Mouse (Mus musculus): Measurements from ENCODE around the gene Phc2.

Gene Phc2

DNA sequence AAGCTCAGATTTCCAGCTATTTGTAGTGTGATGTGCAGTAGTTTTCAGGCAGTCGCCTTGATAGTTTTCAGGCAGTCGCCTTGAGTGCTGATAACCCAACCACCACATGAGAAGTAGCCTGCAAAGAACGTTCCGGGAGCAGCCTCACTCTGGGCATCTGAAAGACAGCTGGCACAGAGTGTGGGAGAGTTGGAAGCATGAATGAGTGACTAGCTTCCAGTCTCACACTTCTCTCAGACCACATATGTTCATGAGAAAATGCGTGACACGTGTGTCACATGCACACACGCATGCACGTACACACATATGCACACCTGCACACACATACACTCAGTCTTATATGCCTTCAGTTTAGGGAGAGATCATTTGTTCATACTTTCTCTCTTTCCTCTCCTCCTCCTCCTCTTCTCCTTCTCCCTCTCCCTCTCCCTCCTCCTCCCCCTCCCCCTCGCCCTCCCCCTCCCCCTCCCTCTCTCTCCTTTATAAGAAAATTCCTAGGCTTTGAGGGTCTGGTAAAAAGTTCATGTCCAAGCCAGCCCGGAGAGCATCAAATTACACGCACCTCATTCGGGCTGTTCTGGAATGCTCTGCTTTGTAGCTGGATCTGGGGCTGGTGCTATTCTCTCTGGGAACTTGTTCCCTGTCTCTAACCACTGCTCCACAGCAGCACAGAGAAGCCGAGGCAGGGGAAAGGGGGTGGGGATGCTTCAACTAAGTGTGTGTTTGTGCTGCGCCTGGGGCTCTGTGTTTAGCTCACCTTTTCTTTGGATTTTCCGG lies 37.8 kb downstream of the Phc2 start:
- DNase-seq: no peak

DNA sequence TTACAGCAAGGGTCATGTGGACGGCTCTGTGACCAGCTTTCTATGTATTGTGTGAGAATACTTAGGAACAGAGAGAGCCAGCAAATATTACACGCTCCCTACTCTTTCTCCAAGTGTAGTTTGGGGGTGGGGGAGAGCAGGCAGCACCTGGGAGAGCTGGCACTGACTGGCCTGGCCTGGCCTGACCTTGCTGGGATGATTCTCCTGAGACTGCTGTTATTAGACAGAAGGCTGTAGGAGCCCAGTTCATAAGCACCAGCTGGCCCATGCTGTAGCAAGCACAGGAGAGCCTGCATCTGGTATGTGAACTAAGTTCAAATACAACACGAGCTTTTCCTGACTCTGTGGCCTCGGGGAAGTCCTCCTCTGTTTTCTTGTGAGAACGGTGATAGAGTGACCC lies 38.7 kb downstream of the Phc2 start:
- no peak for DNase-seq

DNA sequence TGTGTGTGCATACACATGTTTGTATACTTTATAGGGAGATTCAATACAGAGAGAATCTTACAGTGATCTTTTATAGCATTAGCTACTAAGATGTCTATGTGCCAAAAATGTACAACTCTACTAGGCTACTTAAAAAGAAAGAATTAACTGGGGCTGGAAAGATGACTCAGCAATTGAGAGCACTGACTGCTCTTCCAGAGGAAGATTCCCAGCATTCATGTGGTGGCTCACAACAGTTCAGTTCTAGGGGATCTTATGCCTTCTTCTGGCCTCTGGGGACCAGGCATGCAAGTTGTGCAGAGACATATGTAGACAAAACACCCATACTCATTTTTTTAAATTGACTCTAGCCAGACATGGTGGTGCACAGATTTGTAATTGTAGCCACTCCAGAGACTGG lies 39.8 kb downstream of the Phc2 start:
- no peak for DNase-seq

DNA sequence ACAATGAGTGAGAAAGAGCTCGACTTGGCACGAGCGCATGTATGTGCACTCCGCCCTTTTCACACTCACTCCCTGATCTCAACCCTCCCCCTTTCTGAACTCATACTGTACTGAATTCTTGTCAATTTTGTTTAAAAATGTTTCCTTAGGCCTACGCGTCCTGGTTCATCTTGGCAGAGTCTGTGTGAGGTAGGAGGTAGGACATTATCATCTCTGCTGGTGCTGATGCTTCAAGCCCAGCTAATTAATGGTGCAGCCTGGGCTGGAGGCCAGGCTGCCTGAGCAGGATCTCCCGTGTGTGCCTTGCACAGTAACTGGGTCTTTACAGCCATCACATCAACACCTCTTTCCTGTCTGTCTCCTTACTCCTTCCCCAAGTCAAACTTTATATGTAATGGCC lies 40.6 kb downstream of the Phc2 start:
- no peak for DNase-seq

- peak; percentile 21 for DNase-seq
Measured at GRCm38 (mm10) chr4:128698011-128698861, 43.7 kb downstream of the Phc2 start.

GRCm38 (mm10) chr4:128699916-128700315 lies 45.4 kb downstream of the Phc2 start:
- no peak for DNase-seq

- no peak for DNase-seq
Measured at GRCm38 (mm10) chr4:128700543-128700942, 46.0 kb downstream of the Phc2 start.

DNA sequence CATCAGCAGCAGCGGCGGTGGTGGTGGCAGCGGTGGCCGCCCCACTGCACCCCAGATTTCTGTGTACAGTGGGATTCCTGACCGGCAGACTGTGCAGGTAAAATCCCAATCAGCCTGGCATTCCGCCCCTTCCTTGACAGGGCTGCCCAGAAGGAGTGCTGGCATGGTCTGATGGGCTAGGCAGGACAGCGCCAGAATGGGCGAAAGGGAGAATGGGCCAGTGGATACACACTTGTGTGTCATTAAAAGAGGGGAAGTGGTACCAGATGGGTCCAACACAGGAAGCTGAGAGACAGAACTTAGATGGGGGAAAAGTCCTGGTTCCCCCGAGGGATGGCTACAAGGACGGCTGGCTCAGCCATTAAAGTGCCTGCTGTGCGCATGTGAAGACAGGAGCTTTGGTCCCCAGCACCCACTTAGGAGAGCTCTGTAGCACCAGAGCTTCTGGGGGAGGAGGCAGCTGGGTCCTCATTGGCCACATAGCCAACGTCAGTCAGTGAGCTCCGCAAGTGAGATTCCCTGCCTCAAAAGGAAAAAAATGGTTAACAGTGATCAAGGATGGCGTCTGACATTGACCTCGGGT lies 50.7 kb downstream of the Phc2 start:
- DNase-seq: no peak

GRCm38 (mm10) chr4:128706626-128707025 lies 52.1 kb downstream of the Phc2 start:
- no peak for DNase-seq

- no peak for DNase-seq
Measured at GRCm38 (mm10) chr4:128707384-128707783, 52.9 kb downstream of the Phc2 start.

DNA sequence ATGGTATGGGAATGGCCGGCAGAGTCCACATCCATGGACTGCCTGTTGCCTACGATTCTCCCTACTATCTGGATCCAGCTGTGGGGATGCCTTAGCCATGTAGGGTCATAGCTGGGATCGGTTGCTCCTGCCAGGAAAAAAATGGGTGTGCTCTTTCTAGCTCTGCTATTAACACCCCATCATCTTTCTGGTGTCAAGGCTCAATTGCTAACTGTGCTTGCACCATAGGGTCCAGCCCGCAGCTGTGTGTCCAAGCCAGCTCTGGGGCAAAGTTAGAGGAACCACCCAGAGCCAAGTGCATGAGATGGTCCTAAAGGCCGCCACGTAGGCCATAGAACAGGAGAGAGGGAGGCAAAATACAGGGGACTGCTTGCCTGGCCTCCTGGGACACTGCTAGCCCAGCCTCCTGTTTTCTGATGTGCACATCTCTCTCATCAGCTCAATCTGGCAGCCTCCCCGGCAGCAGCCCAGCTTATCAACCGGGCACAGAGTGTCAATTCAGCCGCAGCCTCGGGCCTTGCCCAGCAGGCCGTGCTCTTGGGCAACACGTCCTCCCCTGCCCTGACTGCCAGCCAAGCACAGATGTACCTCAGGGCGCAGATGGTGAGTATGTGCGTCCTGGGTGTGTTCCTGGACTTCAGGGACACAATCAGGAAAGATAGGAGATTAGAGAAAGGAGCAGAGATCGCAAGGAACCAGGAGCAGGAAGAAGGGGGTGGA lies 54.7 kb downstream of the Phc2 start:
- no peak for DNase-seq

GRCm38 (mm10) chr4:128709781-128710166 lies 55.3 kb downstream of the Phc2 start:
- no peak for DNase-seq

DNA sequence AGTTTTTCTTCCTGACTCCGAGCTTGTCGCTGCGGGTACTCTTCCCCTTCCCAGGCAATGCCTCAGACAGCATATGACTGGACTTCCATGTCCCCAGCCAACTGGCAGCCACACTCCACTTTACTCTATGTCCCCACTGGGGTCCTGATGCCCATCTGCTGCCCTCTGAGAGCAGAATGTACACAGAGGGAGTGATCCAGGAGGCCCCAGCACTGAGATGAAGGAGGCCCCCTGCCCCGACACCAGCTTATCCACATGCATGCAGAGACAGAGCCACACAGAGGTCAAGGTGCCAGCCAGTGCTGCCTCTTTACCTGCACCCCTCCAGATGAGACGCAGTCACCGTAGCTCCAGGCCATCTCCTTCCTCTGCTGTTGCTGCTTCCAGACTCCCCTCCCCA lies 55.8 kb downstream of the Phc2 start:
- DNase-seq: no peak

DNA sequence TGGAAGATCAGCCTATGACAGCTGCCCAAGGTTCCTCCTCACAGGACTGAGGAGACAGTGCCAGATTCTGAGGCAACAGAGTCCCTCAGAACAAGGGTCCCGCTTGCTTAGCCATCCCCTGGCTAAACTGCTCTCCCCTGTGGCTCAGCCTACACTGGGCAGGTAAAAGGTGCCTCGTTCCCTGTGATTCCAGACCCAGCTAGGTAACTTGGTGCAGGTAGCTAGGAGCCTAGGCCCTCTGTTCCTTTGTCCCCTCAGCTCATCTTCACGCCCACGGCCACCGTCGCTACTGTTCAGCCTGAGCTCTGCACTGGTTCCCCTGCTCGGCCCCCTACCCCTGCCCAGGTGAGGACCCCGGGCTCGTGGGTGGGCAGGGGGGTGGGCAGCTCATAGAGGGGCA lies 56.3 kb downstream of the Phc2 start:
- DNase-seq: no peak

DNA sequence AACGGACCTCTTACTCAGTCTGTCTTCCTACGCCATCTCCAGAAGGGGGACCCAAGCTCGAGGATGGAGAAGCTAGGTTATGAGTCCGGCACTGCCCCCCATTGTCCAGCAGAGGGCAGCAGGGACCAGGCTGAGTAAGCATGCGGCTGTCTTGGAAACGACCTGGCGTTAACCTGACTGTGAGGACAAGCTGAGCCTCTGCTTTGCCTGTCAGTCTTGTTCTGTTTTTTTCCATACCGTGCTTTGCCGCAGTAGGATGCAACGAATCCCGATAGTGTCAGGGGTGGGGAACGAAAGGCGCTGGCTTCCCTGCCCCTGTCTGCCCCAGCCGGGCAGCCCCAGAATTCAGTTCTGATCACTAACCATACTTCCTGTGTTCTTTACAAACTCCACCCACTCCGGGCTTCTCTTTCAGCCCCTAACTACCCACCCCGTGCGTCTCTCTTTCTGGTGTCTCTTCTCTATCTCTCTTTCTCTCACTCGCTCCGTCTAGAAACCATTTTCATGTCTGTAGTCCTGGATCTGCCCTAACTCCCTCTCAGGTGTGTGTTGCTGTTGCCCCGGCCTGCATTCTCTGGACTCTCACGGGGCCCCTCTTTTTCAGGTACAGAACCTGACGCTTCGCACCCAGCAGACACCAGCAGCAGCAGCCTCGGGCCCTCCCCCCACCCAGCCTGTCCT lies 57.1 kb downstream of the Phc2 start:
- DNase-seq: peak; percentile 93

- DNase-seq: peak; percentile 46
Measured at GRCm38 (mm10) chr4:128712136-128712655, 57.7 kb downstream of the Phc2 start.

- no peak for DNase-seq
Measured at GRCm38 (mm10) chr4:128712941-128713340, 58.4 kb downstream of the Phc2 start.

- no peak for DNase-seq
Measured at GRCm38 (mm10) chr4:128715241-128716204, 61.0 kb downstream of the Phc2 start.

DNA sequence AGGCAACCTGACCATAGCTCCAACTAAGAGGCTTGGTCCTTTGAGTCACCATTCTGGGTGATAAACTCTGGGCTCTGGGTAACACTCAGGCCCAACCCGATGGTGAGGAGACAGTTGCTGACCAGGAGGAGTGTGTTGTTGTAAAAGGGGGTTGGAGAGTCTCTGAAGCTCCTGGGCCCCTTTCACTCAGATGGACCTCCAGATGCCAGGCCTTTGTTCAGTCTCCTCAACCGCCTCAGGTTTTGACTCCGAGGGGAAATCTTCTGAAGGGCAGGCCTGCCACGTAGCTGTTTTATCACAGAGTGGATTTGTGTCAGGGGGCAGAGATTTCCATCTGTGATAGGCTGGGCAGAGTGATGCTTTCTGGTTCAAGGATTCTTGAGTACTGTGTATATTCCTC lies 61.8 kb downstream of the Phc2 start:
- no peak for DNase-seq

DNA sequence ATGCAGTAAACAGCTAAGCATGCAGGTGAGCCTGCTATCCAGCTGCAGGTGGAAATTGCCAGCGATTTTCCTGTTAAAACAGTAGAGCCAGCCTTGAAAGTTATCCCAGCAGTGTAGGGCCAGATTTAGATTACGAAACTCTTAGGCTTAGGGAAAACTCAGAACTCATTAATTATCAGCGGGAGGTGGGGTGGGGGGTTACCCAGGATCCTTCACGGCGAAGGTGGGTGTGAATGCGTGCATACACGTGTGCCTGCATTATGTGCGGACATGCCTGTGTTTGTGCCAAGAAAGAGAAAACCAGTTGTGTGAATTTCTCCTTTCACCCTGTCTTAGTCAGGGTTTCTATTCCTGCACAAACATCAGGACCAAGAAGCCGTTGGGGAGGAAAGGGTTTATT lies 62.2 kb downstream of the Phc2 start:
- no peak for DNase-seq

- peak; percentile 61 for DNase-seq
Measured at GRCm38 (mm10) chr4:128720110-128720509, 65.6 kb downstream of the Phc2 start.

Measured in kidney, adult 18-20 months (tissue).